Mouse (Mus musculus) left cerebral cortex, postnatal 14 days (tissue): ENCODE data around the gene Spata21. TPM values are rescaled to one million over a fixed set of nuclear protein-coding genes. Genes with fewer than 3 reads are reported as not detected.

Source experiments
- DNase-seq, 2 experiments: peaks; one replicate each; pipeline ENCODE4 v3.0.0; 2021 to 2022; ENCODE audit warnings: low spot score in 2 of 2, mixed read lengths in 1 of 2
- intact Hi-C: fragments of 180-260 bp; cut with DNase I; formaldehyde crosslinking; loops from one replicate; pipeline ENCODE4 v1.15.1; 2025
- total RNA-seq, 2 experiments: library from RNA; stranded (reverse); gene quantifications; 2 replicates each; pipeline ENCODE4 v1.2.3; 2021

Gene Spata21
- total RNA-seq, 2 experiments from 2014 or later = 0.20 to 0.38 TPM

DNA sequence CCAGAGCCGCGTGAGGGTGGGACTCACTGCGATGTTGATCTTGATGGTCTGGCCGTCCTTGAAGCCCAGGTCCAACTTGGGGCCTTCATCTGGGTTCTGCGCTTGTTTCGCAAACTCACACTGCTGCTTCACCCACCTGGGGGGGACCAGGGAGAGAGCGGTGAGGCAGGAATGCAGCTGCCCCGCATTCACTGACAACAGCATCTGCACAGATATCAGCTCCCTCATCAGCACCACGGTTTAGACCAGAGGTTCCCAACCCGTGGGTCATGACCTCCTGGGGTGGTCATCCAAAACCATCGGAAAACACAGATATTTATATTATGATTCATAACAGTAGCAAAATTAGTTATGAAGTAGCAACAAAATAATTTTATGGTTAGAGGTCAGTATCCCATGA, 15.6 kb upstream of the Spata21 start:
- intact Hi-C loops = no loop called here
- DNase-seq = no peak

DNA sequence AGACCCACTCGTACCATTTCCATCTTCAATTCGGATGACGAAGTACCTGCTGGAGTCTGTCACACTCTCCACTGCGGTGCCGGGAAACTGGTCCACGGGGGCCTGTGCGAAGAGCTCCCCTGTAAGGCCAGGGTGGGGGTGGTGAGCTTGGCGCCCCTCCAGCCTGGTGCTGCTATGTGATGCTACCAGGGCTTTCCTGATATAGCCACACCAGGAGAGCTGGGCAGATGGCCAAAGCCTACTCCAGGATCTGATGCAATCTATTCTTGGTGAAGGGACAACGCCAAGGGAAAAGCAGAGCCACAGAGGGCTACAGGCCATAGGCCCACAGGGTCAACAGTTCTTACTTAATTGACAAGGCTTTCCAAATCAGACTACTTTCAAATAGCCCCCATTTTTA, 14.5 kb upstream of the Spata21 start:
- intact Hi-C loops = no loop called here
- DNase-seq = peak; percentile 75 to 85

DNA sequence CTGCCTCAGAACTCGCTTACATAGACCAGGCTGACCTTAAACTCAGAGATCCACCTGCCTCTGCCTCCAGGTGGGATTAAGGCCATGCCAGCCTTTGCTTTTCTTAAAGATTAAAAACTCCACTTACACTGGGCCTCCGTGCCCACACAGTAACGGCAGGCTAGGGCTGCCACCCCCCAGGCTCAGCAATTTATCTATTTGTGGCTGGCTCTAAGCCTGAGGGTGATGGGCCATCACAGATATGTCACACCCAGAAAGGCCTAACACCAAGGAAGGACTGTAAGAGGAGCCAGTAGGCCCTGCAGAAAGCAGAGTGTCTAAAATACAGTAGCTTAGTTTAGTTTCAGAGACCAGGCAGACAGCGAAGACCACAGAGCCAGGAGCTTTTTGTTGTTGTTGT, 14.0 kb upstream of the Spata21 start:
- intact Hi-C loops = no loop called here
- DNase-seq = no peak

DNA sequence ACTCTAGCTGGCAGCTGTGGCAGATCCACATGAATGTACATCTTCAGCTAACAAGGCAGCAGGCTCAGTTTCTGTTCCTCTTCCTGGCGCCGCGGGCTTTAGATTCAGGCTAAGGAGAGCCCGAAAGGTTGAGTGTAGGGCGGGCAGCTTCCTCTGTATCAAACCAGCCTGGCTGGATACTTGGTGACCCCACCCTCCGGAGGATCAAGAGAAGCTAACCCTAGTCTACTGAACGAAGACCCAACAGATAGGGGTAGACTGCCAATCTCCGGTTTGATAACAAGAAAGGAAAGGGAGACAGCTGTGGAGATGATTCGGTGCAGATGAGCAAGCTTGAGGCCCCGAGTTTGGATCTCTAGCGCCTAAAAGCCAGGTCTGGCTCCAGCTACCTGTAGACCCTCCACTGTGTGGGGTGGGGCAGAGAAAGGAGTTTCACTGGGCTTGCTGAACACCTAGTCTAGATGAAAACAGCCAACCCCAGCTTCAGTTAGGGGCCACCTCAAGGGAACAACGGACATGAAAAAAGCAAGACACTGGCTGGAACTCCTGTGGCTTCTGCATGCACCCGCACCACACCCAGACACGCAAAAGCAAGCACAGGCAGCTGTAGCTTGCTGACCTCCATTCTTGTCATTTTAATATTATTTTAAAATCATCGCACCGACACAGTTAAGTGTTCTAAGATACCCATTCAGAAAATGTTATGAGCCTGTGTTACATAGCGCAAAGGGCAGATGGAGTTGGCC, 11.2 kb upstream of the Spata21 start:
- DNase-seq = no peak
- intact Hi-C loops = loop anchor here (5.0 kb wide), 1 partner anchor 40 kb away; no protein-coding TSS in a partner anchor

DNA sequence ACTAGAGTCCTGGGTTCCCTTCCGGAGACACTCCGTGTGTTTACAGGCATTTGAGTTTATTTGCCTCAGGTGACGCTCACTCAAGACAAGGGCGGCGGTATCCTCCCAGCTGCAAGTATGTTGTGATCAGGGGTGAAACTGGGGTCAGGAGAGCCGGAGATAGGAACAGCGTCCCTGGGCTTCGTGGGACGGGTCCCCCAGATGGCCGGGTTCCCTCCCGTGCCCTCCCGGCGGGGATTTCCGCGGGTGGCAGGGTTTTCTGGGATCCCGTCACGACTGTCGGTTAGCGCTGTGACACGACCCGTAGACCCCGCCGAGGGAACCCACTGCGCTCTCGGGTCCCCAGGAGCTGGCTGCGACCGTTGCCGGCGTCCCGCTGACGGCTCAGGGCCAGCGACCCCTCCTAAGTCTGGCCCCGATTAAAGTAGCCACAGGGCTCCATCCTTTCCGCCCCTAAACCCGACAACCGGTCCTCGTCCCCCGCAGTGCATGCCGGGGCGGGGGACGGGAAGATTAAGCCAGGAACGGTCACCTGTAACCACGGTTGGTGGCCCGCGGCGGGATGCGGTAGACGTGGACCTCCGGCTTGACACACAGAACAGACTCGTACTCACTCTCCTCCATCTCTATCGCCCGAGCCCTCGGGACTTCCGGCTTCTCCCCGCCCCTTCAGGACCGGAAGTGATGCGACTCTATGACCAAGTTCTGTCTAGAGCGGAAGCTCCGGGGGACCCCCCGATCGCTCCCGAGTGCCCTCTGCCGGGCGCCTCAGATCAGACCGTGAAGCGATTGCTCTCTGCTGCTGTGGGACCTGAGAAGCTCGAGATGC, 10.2 kb upstream of the Spata21 start, which contains the start of gene Necap2:
Gene Necap2 (minus strand): TSS at position 677 of the 829 bp plus-strand sequence.
- intact Hi-C loops = loop anchor here (5.0 kb wide), 1 partner anchor 39 kb away; no protein-coding TSS in a partner anchor
- DNase-seq = peak; percentile 95 to 96

DNA sequence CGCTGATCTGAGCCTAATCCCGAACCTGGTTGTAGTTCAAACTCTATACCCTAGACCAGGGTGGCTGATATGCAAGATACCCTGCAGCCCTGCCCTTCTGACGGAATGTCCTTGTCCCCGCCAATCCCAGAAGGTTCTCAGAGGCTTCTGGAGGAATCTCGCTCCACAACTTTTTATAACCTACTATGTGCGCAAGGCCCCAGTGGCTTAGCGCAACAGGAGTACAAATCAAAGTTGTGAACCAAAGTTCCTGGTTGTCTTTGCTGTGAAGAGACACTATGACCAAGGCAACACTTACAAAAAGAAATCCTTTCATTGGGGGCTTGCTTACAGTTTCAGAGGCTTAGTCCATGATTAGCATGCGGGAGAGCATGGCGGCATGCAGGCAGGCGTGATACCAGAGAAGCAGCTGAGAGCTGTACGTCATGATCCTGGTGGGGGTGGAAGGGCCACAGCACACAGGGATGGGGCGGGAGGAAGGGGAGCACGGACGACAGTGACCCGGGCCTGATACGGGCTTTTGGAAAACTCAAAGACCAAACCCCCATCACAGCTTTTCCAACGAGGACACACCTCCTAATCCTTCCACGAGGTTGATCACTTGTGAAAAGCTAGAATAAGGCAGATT, 9.5 kb upstream of the Spata21 start:
- intact Hi-C loops = loop anchor here (5.0 kb wide), 1 partner anchor 39 kb away; no protein-coding TSS in a partner anchor
- DNase-seq = no peak

DNA sequence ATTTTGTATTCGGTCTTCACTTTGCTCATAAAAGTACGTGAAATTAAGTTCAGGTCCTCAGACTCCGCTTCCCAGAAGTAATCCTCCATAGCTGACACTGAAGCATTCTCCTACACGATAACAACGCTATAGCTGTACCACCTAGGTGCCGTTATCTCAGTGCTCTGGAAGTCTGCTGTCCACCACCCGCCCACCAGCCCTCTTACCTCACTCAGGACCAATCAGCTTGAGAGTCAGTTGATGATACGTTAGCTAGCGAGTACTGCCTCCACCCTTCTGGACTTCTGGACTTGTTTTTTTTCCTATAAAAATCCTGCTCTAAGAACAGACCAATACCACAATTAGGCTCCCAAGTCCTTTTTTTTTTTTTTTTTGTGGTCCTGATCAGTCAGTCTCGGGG, 1.3 kb upstream of the Spata21 start:
- intact Hi-C loops = no loop called here
- DNase-seq = no peak

DNA sequence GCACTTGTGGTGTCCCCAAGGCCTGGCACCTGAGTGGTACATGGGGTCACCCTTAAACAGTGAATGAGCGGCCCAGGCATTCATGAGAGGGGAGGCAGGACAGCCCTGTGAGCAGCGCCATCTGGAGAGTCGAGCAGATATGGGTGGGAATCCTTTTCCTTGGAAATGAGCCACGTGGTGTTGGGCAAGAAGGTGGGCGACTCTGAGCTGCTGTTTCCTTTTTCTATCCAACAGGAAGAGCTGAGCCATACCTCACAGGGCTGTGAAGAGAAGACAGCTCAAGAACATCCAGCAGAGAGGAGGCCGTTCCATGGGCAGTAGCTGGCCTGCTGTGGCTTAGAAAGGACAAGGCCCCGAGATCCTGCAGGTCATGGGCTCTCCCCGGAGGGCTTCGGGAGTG, 581 bp downstream of the Spata21 start:
- DNase-seq = peak; percentile 51 to 72
- intact Hi-C loops = no loop called here

DNA sequence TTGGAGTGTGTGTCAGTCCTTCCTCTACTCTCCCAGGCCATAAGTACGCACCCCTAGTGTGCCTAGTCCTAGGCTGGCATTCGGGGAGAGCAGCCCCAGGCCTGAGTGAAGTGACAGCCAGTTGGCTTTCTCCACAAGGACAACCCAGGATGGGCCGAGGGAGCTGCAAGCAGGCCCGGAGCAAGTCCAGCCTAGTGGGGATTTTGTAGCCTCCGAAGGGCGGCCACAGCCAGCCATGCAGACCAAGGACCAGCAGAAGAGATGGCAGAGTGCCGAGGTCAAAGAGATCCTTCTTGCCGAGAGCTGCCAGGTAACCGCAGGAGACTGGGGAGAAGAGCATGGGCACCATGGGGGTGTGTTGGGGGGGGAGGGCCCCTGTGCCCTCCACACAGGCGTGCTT, 6.9 kb downstream of the Spata21 start:
- DNase-seq = no peak
- intact Hi-C loops = no loop called here

DNA sequence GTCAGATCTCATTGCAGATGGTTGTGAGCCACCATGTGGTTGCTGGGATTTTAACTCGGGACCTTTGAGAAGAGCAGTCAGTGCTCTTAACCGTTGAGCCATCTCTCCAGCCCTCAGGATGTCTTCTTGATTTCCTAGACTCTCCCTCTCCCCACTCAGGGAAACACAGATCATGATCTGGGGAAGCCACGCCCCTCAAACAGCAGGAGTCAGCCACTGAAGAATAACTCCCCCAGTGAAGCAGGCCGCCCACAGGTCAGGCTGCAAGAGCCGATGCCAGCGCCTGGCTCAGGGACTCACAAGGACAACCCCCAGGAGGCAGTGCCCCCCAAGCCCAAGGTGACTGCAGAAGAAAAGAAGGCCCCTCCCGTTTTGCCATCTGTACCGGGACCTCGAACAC, 8.6 kb downstream of the Spata21 start:
- DNase-seq = no peak
- intact Hi-C loops = no loop called here

DNA sequence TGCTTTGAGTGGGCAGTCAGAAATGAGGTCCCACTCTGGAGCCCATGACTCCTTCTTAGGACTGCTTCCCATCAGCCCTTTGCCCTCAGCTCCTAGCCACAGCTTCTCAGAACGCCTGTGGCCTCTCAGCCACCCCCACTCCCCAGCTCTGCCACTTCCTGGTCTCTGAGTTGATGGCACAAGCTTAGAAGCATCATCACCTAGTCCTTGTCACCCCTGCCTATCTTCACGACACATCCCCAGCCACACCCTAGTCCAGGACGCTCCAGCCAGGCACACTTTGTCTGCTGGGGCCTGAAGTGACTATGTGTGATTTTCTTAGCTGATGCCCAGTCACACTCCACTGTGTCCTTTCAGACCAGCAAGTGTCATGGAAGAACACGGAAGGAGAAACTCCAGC, 10.8 kb downstream of the Spata21 start:
- intact Hi-C loops = no loop called here
- no peak for DNase-seq

DNA sequence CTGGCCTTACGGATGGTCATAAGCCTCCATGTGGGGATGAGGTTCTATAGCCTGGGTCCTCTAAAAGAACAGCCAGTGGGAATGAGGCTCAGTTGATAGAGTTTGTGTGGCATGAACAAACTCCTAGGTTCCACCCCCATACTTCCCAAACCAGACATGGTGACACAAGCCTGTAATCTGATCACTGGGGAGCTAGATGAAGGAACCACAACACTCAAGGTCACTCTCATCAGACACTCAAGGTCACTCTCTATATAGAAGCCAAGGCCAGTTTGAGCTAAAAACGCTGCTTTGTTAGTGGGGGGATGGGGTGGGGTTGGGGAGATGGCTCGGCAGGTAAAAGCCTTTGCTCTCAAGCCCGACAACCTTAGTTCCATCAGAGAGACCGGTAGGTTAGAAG, 11.8 kb downstream of the Spata21 start:
- no peak for DNase-seq
- intact Hi-C loops = no loop called here

DNA sequence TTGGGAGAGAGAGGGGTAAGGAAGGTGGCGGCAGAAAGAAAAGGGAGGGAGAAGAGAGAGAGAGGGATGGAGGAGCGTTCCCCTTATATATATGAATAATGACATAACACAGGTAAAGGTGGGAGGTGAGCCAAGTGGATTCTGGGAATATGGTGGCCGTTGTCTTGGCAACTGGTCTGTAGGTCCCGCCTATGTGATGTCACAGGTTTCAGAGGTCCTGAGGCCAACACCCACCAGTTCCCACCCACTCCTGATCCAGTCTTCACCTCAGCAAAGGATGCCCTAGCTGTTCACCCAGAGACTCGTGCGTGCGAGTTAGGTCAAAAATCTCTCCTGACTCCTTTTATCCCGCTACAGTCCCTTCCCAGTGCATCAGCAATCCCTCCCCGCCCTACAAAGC, 13.2 kb downstream of the Spata21 start:
- intact Hi-C loops = no loop called here

DNA sequence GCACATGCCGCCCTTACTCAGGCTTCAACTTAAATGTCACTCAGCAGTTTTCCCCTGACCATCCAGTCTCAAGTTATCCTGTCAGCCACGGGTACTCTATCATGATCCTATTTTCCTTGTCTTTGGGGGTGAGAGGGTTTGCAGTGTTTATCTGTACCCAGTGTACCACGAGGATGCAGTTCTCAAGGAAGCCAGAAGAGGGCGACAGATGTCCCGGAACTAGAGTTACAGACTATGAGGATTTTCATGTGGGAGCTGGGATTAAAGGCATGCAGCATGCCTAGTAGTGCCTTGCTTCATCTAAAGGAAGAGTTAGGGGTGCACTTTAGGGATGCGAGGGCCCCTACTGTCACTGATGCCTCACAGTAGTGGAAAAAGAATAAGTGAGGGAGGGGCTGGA, 13.7 kb downstream of the Spata21 start:
- intact Hi-C loops = no loop called here
- peak in 1 of 2 experiments; percentile 55 for DNase-seq

More for the DNA sequence above, 13.2 kb downstream of the Spata21 start:
- no peak for DNase-seq

DNA sequence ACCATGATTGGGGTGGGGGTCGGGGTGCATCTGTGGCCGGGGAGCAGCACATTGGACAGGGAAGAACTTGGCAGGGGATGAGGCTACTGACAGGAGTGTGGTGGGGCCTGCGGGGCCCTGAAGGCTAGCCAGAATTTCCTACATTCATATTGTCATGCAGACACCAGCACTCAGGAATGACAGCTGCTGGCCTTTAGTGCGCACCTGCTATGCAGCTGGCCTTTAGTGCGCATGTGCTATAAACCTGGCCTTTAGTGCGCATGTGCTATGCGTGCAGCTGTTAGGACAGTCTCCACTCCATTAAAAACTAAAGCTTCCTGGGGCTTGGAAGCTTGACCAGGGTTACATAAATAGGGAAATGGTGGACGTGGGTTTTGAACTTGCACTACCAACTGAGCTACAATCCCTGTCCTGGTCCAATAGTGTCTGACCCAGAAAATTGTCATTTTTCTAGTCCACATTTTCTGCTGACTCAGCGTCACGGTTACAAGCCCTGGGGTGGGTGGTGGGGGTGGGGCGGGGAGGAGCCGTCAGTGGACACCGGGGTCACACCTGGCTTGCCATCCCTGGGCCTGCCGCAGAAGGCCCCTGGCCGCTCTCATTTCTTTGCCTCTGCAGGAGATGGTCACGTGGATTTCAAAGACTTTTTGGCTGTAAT, 18.5 kb downstream of the Spata21 start:
- no peak for DNase-seq
- intact Hi-C loops = no loop called here

DNA sequence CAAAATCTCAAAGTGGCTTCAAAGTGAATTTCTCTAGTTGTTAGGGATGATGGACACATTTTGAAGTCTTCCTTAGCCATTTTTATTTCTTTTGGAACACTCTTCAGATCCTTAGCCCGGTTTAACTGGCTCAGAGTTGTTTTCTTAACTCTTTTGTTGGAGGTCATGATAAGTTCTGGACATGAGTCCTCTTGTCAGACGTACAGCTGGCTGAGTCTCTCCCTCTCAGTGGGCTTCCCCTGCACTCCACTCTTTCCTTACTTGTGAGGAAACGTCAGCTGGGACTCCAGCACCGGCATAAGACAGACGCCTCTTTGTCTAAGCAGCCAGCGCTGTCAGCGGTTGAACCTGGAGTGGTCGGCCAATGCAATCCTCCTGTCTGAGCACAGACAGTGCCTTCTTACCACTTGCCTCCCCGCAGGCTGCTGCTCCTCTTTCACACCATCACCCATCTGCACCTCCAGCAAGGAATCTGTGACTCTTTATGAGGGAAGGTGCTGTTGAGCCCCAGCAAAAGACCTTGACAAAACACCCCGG, 20.1 kb downstream of the Spata21 start:
- intact Hi-C loops = no loop called here
- no peak for DNase-seq

DNA sequence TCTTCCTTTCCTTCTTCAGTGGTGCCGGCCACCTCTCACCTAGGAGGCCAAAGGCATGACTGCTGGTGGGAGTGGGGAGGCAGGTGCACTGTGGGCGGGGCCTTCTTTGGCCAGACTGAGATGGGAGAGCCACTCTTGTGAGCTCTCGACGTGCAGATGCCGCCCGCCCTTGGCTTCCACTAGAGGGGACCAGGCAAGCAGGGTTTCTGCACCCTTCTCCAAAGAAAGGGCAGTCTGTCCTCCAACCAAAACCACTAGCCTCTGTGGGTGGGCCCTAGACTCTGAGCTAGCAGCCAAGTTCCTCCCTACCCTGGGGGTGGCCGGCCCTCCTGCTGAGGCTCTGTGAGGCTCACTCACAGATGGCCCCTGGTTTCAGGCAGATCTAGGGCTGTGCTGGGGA, 25.7 kb downstream of the Spata21 start:
- peak in 1 of 2 experiments; percentile 28 for DNase-seq
- intact Hi-C loops = no loop called here

DNA sequence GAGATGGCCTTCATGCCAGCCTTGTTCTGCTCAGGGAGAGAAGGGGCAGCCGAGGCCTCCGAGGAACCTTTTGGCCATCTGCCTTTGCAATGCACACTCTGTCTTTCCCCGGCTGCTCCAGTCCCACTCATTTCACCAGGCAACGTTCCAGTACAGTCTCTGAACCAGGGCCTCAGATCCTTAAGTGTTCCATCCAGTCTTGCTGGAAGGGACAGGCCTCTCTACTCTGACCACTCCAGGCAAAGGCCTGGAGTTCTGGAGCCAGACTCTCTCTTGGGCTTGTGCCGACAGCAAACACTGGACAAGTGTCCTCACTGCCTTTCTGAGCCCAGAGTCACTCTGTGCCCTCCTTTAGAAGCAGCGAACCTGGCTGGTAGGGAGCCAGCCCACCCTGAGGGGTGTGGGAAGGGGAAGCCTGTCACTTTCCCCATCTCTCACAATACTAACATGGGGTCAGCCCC, 26.4 kb downstream of the Spata21 start:
- intact Hi-C loops = no loop called here
- peak; percentile 62 to 81 for DNase-seq

DNA sequence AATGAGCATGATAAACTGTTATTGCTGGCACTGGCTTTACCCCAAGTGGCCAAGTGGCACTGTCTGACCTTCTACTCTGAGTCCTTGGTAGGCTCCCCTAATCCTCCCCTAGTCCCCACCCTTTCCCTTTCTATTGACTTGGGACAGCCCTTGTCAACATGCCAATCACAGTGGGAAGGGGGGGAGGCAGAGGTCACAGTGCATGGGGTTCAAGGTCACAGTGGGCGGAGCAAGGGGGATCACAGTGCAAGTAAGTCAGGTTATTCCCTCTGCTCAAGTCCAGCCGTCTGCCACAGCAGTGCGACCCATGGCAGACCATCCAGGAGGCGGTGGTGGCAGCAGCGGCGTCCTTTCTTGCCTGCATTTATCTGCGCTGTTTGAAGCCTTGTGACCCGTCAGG, 27.3 kb downstream of the Spata21 start:
- DNase-seq = no peak
- intact Hi-C loops = loop anchor here (5.0 kb wide), 1 partner anchor 38 kb away; the partner anchor contains the start of gene Necap2
